Mouse (Mus musculus) CD4-positive naive resting alpha-beta T cell, adult 76 days (primary cell): Measurements from ENCODE around the gene Samt3. TPM values are rescaled to one million over a fixed set of nuclear protein-coding genes. Genes with fewer than 3 reads are reported as not detected.

Experiments used
- total RNA-seq: library from RNA; stranded (reverse); gene quantifications from one replicate; pipeline ENCODE4 v1.2.4, GENCODE M21; 2023

Samt3 gene
- not detected for total RNA-seq

GRCm38 (mm10) chrX:86043899-86044298 lies at the start of gene Samt3:
Gene Samt3, plus strand, starts transcription at chrX:86044199.

Other genes with a start within 250 kb of the Samt3 start
- gene 5430427O19Rik, start 173.8 kb upstream of the Samt3 start, total RNA-seq, result 1.8 TPM
- not detected for gene Nr0b1, start 147.6 kb downstream of the Samt3 start, total RNA-seq